Mouse (Mus musculus) lung, postnatal 10 days (tissue): Measurements from ENCODE around the gene En1.

Experiments
- DNase-seq: peaks from one replicate; pipeline ENCODE4 v3.0.0; 2021

Gene En1

GRCm38 (mm10) chr1:120600516-120601252, 1.5 kb upstream of the En1 start:
- DNase-seq, result no peak

DNA sequence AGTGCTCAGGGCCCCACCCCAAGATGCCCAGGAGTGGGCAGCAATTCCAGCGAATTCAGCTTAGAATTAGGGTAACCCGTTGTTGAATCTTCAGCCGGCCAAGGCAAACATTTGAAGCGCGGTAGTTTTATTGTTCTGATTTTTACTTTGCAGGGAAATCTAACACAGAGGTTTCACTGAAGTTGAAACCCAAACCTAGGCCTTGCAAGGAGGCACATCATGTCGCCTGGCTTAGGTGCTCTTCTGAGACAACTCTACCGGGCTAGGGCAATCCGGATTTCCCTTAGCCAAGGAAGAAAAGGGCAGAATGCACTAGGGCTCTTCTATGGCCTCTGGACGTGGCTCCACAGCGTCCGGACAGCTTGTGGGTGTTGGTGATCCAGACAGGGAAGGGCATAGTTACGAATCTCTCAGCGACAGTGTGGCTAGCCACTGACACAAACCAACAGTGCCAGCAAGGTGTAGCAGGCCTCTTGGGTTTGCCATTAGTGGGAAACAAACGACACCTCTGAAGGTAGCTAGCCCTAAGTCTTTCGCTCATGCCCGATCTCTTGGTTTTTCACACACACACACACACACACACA, 873 bp upstream of the En1 start:
- no peak for DNase-seq

GRCm38 (mm10) chr1:120602876-120603655, 848 bp downstream of the En1 start:
- DNase-seq, result no peak

DNA sequence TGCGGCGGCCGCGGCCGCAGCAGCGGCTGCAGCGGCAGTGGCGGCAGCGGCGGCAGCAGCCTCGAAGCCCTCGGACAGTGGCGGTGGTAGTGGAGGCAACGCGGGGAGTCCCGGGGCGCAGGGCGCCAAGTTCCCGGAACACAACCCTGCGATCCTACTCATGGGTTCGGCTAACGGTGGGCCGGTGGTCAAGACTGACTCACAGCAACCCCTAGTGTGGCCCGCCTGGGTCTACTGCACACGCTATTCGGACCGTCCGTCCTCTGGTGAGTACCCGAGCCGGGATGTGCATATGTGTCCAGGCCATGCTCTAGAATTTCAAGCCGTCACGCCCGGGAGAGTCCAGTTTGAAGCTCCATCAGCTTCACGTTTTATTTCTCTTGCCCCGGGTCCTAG, 1.4 kb downstream of the En1 start:
- DNase-seq, result no peak

GRCm38 (mm10) chr1:120604431-120605142, 2.4 kb downstream of the En1 start:
- DNase-seq, result no peak

GRCm38 (mm10) chr1:120605143-120605435, 2.9 kb downstream of the En1 start:
- no peak for DNase-seq

GRCm38 (mm10) chr1:120605521-120606310, 3.5 kb downstream of the En1 start:
- DNase-seq, result no peak

DNA sequence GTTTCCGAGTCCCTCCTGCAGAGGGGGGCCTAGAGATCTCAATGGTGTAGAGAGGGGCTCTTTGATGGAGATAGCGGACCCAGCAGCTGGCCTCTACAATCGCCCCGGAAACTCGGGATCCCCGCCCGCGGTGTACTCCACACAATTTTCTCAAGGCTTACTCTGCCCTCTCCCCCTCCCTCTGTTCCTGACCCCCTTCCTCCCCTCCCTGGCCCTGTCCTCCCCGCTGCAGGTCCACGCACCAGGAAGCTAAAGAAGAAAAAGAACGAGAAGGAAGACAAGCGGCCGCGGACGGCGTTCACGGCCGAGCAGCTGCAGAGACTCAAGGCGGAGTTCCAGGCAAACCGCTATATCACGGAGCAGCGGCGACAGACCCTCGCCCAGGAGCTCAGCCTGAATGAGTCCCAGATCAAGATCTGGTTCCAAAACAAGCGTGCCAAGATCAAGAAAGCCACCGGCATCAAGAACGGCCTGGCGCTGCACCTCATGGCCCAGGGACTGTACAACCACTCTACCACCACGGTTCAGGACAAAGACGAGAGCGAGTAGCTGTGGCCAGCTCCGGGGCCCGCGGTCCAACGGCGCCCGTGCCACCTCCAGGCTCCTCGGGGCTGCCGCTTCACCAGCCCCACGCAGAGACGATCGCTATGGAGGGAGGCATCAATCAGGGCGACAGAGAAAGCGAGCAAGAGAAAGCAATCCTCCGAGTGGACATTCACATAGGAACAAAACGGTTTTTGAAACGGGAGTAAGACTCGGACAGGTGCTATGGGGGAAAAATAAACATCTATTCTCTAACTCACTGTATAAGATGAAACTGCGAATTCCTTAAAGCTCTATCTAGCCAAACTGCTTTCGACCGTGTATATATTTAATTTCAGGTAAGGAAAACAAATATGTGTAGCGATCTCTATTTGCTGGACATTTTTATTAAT, 4.7 kb downstream of the En1 start:
- DNase-seq, result no peak

- DNase-seq, result no peak
Measured at GRCm38 (mm10) chr1:120607576-120608400, 5.6 kb downstream of the En1 start.

- no peak for DNase-seq
Measured at GRCm38 (mm10) chr1:120608461-120608860, 6.2 kb downstream of the En1 start.

GRCm38 (mm10) chr1:120609611-120610010, 7.4 kb downstream of the En1 start:
- DNase-seq, result no peak

- DNase-seq, result no peak
Measured at GRCm38 (mm10) chr1:120613461-120614306, 11.5 kb downstream of the En1 start.

DNA sequence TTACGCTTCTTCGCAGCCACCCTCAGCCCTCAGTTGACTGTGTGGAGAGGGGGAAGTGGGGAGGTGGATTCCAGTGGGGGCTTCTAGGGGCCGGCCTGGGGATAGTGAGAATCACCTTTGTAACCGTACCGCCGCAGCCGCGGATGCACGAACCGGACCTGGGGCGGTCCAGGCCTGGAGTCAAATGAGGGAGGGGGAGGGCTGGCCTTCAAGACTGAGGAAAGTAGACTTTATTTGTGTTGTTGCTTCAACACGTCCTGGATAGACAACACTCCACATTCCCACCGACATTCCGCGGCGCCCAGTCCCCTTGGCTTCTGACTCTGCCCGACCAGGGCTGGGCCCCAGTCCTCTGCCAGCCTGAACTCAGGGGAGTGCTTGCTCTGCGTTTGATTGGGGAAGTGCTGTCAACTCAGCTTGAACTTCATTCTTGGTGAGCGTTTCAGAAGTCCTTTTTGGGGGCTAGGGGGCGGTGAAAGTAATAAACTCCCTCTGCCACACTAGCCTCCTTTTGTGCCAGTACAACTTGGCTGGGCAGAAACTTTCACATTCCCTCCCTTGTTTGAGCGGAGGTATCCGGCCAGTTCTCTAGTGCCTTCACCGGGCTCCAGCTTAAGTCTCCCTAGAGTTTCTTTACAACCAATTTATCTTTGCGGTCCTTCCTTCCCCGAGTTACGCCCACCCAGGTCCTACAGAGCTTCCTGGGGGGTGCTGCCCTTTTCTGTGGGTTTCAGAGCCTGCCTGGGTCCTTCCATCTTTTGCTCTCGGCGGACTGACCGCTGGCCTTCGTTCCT, 12.3 kb downstream of the En1 start:
- DNase-seq, result no peak

DNA sequence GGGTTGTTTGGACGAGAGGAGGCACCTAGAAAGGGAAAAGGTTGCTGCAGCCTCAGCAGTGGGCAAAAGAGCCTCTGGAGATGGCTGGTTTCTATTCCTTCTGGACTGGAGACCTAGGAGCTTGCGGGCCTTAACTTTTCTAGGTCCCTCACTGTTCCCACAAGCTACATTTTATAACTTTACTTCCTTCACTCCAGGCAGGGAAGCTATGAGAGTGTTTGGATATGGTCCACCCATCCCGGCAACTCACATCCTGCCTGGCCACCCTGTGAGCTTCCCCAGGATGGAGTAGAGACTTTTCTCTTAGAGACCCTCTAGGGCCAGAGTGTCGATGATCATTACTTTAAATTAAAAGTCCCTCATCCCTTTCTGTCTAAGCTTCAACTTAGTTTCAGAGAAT, 13.3 kb downstream of the En1 start:
- no peak for DNase-seq

DNA sequence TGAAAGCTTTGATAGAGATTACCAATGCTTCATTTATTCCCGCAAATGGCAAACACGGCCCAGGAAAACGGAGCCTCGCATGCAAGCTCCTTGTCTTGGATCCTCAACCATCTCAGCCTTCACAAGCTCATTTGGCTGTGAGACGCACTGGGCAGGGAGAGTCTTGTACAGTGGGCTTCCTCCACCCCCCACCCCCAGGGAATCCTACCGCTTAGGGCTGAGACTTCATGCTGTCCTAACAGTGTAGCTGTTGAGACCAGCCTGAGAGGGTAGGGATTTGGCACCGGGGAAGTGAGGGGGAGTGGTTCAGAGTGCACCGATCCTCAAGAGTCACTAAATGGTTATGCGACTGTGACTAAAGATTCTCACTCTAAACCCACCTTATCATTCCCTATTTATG, 13.7 kb downstream of the En1 start:
- DNase-seq, result no peak

DNA sequence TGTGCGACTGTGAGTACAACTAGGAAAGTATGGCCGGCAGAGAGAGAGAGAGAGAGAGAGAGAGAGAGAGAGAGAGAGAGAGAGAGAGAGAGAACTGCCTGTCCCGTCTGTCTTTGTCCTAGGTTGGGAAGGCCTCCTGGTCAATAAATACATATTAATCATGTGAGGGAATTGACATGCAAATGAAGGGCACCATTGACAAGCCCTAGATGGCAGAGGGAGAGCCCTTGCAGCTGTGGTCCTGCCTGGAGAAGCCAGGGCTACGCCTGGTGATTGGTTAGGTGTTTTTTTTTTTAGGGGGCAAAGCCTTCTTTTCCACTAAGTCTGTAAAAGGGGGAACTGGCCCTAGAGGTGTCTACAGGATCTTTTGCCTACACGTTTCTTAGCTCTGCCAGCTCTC, 19.2 kb downstream of the En1 start:
- no peak for DNase-seq

- DNase-seq, result no peak
Measured at GRCm38 (mm10) chr1:120626930-120627621, 24.9 kb downstream of the En1 start.

- no peak for DNase-seq
Measured at GRCm38 (mm10) chr1:120627622-120628001, 25.4 kb downstream of the En1 start.
